Mouse (Mus musculus): ENCODE data around the gene Hist1h2ak. TPM values are rescaled to one million over a fixed set of nuclear protein-coding genes. Genes with fewer than 3 reads are reported as not detected.
"Not testable (repeated sequence)": the region's sequence is repeated elsewhere in the genome, so short reads cannot be mapped to it uniquely, and the experiment has no call there.

Hist1h2ak gene
- polyA plus RNA-seq, 1 experiment from 2014 or later = 24.4 TPM

DNA sequence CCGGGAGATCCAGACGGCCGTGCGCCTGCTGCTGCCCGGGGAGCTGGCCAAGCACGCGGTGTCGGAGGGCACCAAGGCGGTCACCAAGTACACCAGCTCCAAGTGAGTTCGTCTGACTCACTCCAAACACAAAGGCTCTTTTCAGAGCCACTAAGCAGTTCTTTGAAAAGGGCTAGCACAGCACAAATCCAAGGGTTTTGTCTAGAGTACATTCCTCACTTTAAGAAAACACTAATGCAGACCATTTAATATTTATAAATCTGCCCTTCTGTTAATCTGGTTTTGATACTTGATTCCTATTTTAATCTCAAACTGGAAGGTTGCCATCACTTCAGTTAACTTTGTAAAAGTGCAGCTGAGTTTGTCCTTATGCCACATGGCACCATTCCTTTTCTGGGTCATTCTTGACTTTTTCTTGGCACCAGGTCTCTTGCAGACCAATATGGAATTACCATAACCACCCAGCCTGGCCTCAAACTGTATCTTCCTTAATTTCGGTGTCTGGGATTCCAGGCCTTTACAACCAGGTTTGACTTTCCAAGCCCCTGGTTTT, 31.2 kb downstream of the Hist1h2ak start:
- no peak; the same call in 1 of the 2 replicates for ATAC-seq (ENCODE audit: low FRiP score, low TSS enrichment)
- Histone ChIP-seq H3K4me2 (replicated peaks; ENCODE audit: low read depth, low read length) (peak overlapping the region; percentile 53), H3K9me3 (ENCODE audit: low read length) (no peaks in the 10 kb centered on the region), H3K36me3 (ENCODE audit: insufficient read depth, low read length) (no peaks in the 10 kb centered on the region), H3K27me3 (ENCODE audit: insufficient read depth, low read length) (no peaks in the 10 kb centered on the region), H3K4me3 (ENCODE audit: low read length) (peak overlapping the region; percentile 40), H3K9ac (replicated peaks; ENCODE audit: low read length) (peak overlapping the region; percentile 59), H3K4me1 (ENCODE audit: insufficient read depth, low read length) (peaks cover 26% of the 10 kb centered on the region), H3K27ac (ENCODE audit: low read length) (peak overlapping the region; percentile 82)
- WGBS = 3% methylated on average over 10 of the region's 11 CpGs

DNA sequence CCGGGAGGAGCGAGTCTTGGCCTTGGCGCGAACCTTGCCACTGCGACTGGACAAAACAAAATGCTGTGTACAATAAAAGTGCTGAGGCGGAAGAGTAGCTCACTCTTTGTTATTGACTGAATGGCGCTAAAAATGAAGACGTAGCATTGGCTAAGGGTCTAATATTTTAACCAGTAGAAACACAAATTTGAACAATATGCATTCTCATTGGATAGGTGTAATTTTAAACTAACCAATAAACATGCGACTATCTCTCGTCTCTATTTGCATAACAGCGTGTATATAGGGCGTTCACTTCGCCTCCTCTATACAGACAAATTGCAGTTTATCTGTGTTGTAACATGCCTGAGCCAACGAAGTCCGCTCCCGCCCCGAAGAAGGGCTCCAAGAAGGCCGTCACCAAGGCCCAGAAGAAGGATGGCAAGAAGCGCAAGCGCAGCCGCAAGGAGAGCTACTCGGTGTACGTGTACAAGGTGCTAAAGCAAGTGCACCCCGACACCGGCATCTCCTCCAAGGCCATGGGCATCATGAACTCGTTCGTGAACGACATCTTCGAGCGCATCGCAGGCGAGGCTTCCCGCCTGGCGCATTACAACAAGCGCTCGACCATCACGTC, 31.8 kb downstream of the Hist1h2ak start, which contains the start of gene Hist1h2bm:
Gene Hist1h2bm (plus strand): TSS at position 288 of the 616 bp plus-strand sequence.
- Histone ChIP-seq H3K4me1 (ENCODE audit: insufficient read depth, low read length) (peaks cover 28% of the 10 kb centered on the region), H3K4me2 (replicated peaks; ENCODE audit: low read depth, low read length) (peak within 1 kb of the TSS; percentile 65), H3K27ac (ENCODE audit: low read length) (peak within 1 kb of the TSS; percentile 86), H3K4me3 (ENCODE audit: low read length) (peak within 1 kb of the TSS; percentile 47), H3K9ac (replicated peaks; ENCODE audit: low read length) (peak within 1 kb of the TSS; percentile 67)
- ATAC-seq (ENCODE audit: low FRiP score, low TSS enrichment) = peak; percentile 98
- H3K36me3 ChIP-seq (ENCODE audit: insufficient read depth, low read length); H3K9me3 ChIP-seq (ENCODE audit: low read length); H3K27me3 ChIP-seq (ENCODE audit: insufficient read depth, low read length): not testable (repeated sequence)
- WGBS = under 1% methylated on average over 34 of the region's 37 CpGs

DNA sequence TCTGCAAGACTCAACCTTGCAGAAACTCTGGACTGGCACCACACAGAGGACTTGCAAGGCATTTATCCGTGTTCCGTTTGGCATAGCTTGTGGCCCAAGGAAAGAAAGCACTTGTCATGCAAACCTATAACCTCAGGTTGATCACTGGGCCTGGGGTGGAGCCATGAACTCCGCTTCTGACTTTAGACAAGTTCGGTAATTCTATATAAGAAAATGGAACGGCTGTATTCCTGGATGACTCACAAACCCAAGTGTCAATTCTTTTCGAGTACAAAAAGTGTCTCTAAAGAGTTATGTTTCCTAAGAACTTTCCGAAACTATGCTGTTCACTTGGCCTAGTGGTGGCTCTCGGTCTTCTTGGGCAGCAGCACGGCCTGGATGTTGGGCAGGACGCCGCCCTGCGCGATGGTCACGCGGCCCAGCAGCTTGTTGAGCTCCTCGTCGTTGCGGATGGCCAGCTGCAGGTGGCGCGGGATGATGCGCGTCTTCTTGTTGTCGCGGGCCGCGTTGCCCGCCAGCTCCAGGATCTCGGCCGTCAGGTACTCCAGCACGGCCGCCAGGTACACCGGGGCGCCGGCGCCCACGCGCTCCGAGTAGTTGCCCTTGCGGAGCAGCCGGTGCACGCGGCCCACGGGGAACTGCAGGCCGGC, 32.4 kb downstream of the Hist1h2ak start:
- 1% methylated on average over 16 of the region's 44 CpGs for WGBS
- not testable (repeated sequence) for H3K27me3 ChIP-seq (ENCODE audit: insufficient read depth, low read length); H3K9me3 ChIP-seq (ENCODE audit: low read length); H3K36me3 ChIP-seq (ENCODE audit: insufficient read depth, low read length)
- ATAC-seq (ENCODE audit: low FRiP score, low TSS enrichment) = peak; percentile 5; the same call in 1 of the 2 replicates
- H3K9ac ChIP-seq (replicated peaks; ENCODE audit: low read length) = peak overlapping the region; percentile 67
- H3K4me3 ChIP-seq (ENCODE audit: low read length) = peak overlapping the region; percentile 47
- H3K4me2 ChIP-seq (replicated peaks; ENCODE audit: low read depth, low read length) = peak overlapping the region; percentile 65
- H3K4me1 ChIP-seq (ENCODE audit: insufficient read depth, low read length) = peaks cover 29% of the 10 kb centered on the region
- peak overlapping the region; percentile 86 for H3K27ac ChIP-seq (ENCODE audit: low read length)

DNA sequence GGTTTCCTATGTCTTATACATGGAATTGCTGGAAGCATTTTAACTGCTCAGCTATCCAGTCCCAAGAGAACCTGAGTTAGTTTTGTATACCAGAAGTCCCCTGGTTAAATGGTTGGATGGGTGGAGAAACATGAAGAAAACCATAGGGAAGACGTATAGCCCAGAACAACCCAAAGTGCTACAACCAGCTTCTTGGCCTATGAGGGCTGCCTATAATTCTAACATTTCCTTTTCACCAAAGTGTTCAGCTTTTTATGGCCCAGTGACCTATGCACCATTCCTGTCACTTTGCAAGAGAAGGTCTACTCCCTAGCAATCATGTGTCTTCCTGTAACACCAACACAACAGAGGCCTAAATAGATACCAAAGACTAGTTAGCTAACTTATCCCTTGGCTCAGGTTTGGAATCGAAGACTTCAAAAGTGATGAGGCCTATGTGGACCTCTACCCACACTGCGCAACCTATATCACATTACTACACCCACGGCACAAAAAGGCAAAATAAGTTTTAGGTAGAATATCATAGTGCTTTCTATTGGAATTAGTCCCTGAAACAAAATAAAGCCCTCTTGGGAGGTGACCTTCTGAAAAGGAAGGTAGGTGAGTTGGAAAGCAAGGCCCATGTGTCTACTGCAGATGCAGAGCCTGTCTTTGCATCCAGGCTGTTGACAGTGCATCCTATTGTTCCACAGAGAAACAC, 35.1 kb downstream of the Hist1h2ak start:
- H3K4me3 ChIP-seq (ENCODE audit: low read length) = peak overlapping the region; percentile 50
- H3K27ac ChIP-seq (ENCODE audit: low read length) = peak overlapping the region; percentile 91
- H3K4me2 ChIP-seq (replicated peaks; ENCODE audit: low read depth, low read length) = peak overlapping the region; percentile 62
- H3K4me1 ChIP-seq (ENCODE audit: insufficient read depth, low read length) = peaks cover 39% of the 10 kb centered on the region
- H3K9ac ChIP-seq (replicated peaks; ENCODE audit: low read length) = peak overlapping the region; percentile 78
- no peaks in the 10 kb centered on the region for H3K27me3 ChIP-seq (ENCODE audit: insufficient read depth, low read length)
- no peaks in the 10 kb centered on the region for H3K9me3 ChIP-seq (ENCODE audit: low read length)
- WGBS = 48% methylated on average over 4 of the region's 4 CpGs
- no peak for ATAC-seq (ENCODE audit: low FRiP score, low TSS enrichment)
- no peaks in the 10 kb centered on the region for H3K36me3 ChIP-seq (ENCODE audit: insufficient read depth, low read length)

DNA sequence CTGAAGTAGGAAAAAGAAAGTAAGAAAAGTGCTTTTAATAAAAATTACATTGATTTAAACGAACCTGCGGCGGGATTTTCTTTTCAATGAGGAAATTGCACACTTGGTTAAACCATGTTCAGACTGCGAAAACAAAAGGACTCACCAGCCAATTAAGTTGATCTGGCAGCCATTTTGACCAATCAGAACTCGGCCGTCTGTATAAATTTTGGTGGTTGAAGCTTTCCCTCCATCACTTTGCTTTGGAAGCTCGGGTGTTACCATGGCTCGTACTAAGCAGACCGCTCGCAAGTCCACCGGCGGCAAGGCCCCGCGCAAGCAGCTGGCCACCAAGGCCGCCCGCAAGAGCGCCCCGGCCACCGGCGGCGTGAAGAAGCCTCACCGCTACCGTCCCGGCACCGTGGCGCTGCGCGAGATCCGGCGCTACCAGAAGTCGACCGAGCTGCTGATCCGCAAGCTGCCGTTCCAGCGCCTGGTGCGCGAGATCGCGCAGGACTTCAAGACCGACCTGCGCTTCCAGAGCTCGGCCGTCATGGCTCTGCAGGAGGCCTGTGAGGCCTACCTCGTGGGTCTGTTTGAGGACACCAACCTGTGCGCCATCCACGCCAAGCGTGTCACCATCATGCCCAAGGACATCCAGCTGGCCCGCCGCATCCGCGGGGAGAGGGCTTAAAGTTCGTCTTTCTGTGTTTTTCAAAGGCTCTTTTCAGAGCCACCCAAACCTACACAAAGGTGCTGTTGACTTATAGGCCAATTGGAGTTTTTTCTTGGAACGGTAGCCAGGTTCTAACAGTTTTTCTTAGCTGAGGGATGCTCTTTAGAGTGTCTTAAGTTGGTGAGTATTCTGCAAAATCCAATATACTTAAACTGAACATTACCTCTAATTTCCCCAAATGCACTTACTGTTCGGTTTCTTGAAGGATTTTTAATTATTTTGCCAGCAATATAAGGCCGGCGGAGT, 36.0 kb downstream of the Hist1h2ak start, which contains the start of gene Hist1h3h:
Gene Hist1h3h (plus strand): TSS at position 263 of the 961 bp plus-strand sequence.
- peak within 1 kb of the TSS; percentile 85 for H3K9ac ChIP-seq (replicated peaks; ENCODE audit: low read length)
- not testable (repeated sequence) for H3K27me3 ChIP-seq (ENCODE audit: insufficient read depth, low read length); H3K36me3 ChIP-seq (ENCODE audit: insufficient read depth, low read length); H3K9me3 ChIP-seq (ENCODE audit: low read length)
- H3K4me1 ChIP-seq (ENCODE audit: insufficient read depth, low read length) = peaks cover 37% of the 10 kb centered on the region
- peak within 1 kb of the TSS; percentile 56 for H3K4me3 ChIP-seq (ENCODE audit: low read length)
- peak; percentile 37; the same call in 1 of the 2 replicates for ATAC-seq (ENCODE audit: low FRiP score, low TSS enrichment)
- H3K27ac ChIP-seq (ENCODE audit: low read length) = peak within 1 kb of the TSS; percentile 99
- peak within 1 kb of the TSS; percentile 88 for H3K4me2 ChIP-seq (replicated peaks; ENCODE audit: low read depth, low read length)
- WGBS = under 1% methylated on average over 27 of the region's 56 CpGs

DNA sequence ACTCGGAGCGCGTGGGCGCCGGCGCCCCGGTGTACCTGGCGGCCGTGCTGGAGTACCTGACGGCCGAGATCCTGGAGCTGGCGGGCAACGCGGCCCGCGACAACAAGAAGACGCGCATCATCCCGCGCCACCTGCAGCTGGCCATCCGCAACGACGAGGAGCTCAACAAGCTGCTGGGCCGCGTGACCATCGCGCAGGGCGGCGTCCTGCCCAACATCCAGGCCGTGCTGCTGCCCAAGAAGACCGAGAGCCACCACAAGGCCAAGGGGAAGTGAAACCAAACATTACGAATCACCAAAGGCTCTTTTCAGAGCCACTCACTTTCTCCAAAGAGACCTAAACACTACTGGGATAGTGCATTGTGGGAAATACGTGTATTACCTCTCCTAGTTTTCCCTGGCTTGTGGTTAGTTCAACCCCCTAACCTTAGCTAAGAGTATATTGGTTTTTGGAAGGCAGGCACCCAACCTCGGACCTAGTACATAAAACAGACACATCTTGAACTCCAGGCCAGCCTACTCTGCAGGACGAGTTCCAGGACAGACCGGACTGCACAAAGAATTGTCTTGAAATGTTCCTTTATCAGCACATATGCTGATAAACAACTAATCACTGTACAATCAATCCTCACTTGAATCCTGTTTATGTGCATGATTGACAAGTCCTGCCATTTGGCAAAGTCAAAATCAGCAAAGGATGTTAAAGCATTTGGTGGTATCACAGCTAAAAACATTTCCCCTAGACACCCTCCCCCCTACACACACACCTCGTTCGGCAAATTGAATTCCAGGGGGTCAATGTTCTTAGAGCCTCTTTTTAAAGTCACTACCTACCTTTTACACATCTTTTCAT, 36.9 kb downstream of the Hist1h2ak start:
- ATAC-seq (ENCODE audit: low FRiP score, low TSS enrichment) = peak; percentile 3; the same call in 1 of the 2 replicates
- Histone ChIP-seq H3K4me2 (replicated peaks; ENCODE audit: low read depth, low read length) (peak overlapping the region; percentile 88), H3K4me1 (ENCODE audit: insufficient read depth, low read length) (peaks cover 35% of the 10 kb centered on the region), H3K27ac (ENCODE audit: low read length) (peak overlapping the region; percentile 99), H3K9ac (replicated peaks; ENCODE audit: low read length) (peak overlapping the region; percentile 85), H3K4me3 (ENCODE audit: low read length) (peak overlapping the region; percentile 56)
- not testable (repeated sequence) for H3K9me3 ChIP-seq (ENCODE audit: low read length); H3K27me3 ChIP-seq (ENCODE audit: insufficient read depth, low read length); H3K36me3 ChIP-seq (ENCODE audit: insufficient read depth, low read length)
- WGBS = 0% methylated on average over 9 of the region's 38 CpGs

DNA sequence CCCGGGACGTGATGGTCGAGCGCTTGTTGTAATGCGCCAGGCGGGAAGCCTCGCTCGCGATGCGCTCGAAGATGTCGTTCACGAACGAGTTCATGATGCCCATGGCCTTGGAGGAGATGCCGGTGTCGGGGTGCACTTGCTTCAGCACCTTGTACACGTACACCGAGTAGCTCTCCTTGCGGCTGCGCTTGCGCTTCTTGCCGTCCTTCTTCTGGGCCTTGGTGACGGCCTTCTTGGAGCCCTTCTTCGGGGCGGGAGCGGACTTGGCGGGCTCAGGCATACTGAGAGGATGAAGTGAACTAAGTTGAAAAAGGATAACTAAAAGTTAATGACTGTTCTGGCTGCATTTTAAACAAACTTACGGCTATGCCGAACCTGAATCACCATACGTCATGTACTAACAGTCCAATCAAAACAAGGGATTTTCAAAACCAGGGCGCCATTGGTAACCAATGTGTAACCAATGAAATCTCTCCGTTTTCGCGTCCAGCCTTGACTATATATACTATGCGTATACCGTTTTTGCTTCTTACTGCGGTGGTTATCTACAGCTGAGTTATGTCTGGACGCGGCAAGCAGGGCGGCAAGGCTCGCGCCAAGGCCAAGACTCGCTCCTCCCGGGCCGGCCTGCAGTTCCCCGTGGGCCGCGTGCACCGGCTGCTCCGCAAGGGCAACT, 37.6 kb downstream of the Hist1h2ak start, which contains the start of the genes Hist1h2bl and Hist1h2ai:
Gene Hist1h2bl (minus strand): TSS at position 280 of the 676 bp plus-strand sequence.
Gene Hist1h2ai (plus strand): TSS at position 559 of the 676 bp plus-strand sequence.
- Histone ChIP-seq H3K4me1 (ENCODE audit: insufficient read depth, low read length) (peaks cover 34% of the 10 kb centered on the region), H3K4me2 (replicated peaks; ENCODE audit: low read depth, low read length) (peak within 1 kb of the TSS; percentile 88), H3K9ac (replicated peaks; ENCODE audit: low read length) (peak within 1 kb of the TSS; percentile 85), H3K4me3 (ENCODE audit: low read length) (peak within 1 kb of the TSS; percentile 56), H3K27ac (ENCODE audit: low read length) (peak within 1 kb of the TSS; percentile 99)
- H3K36me3 ChIP-seq (ENCODE audit: insufficient read depth, low read length); H3K27me3 ChIP-seq (ENCODE audit: insufficient read depth, low read length); H3K9me3 ChIP-seq (ENCODE audit: low read length): not testable (repeated sequence)
- WGBS = under 1% methylated on average over 25 of the region's 50 CpGs
- peak; percentile 93 for ATAC-seq (ENCODE audit: low FRiP score, low TSS enrichment)

Data from kidney, embryonic 16.5 days (tissue).